Mouse (Mus musculus) layer of hippocampus, adult 9-11 months (tissue): ENCODE results near the gene A930033H14Rik.
A peak's percentile ranks its signal among the peaks of the same experiment; 100 is the strongest.

ENCODE experiments used
- DNase-seq: peaks from one replicate; pipeline ENCODE4 v3.0.0; 2022

Gene A930033H14Rik

GRCm38 (mm10) chr10:69212542-69213440, at the start of gene A930033H14Rik:
A930033H14Rik (minus strand) TSS chr10:69213098.
- peak; percentile 76 for DNase-seq

- no peak for DNase-seq
Observed at GRCm38 (mm10) chr10:69259929-69260328, 47.0 kb upstream of the A930033H14Rik start.

- no peak for DNase-seq
Observed at GRCm38 (mm10) chr10:69259161-69259560, 46.3 kb upstream of the A930033H14Rik start.

GRCm38 (mm10) chr10:69258588-69258987, 45.7 kb upstream of the A930033H14Rik start:
- no peak for DNase-seq

- no peak for DNase-seq
Observed at GRCm38 (mm10) chr10:69257592-69258133, 44.8 kb upstream of the A930033H14Rik start.

GRCm38 (mm10) chr10:69255594-69255993, 42.7 kb upstream of the A930033H14Rik start:
- no peak for DNase-seq

GRCm38 (mm10) chr10:69254390-69254847, 41.5 kb upstream of the A930033H14Rik start:
- DNase-seq = peak; percentile 70

- no peak for DNase-seq
Observed at GRCm38 (mm10) chr10:69253686-69254080, 40.8 kb upstream of the A930033H14Rik start.

GRCm38 (mm10) chr10:69253075-69253685, 40.3 kb upstream of the A930033H14Rik start:
- DNase-seq = no peak

- DNase-seq = no peak
Observed at GRCm38 (mm10) chr10:69252112-69253074, 39.5 kb upstream of the A930033H14Rik start.

GRCm38 (mm10) chr10:69251254-69251653, 38.4 kb upstream of the A930033H14Rik start:
- DNase-seq = no peak

GRCm38 (mm10) chr10:69248261-69249160, 35.6 kb upstream of the A930033H14Rik start:
- DNase-seq = no peak

- DNase-seq = no peak
Observed at GRCm38 (mm10) chr10:69247311-69248033, 34.6 kb upstream of the A930033H14Rik start.

GRCm38 (mm10) chr10:69246762-69247161, 33.9 kb upstream of the A930033H14Rik start:
- no peak for DNase-seq

- no peak for DNase-seq
Observed at GRCm38 (mm10) chr10:69245906-69246668, 33.2 kb upstream of the A930033H14Rik start.

- DNase-seq = no peak
Observed at GRCm38 (mm10) chr10:69245151-69245550, 32.3 kb upstream of the A930033H14Rik start.

- DNase-seq = peak; percentile 66
Observed at GRCm38 (mm10) chr10:69240530-69240929, 27.6 kb upstream of the A930033H14Rik start.

GRCm38 (mm10) chr10:69238311-69238710, 25.4 kb upstream of the A930033H14Rik start:
- no peak for DNase-seq

GRCm38 (mm10) chr10:69237781-69238180, 24.9 kb upstream of the A930033H14Rik start:
- DNase-seq = no peak

GRCm38 (mm10) chr10:69237185-69237584, 24.3 kb upstream of the A930033H14Rik start:
- DNase-seq = no peak
